Mouse (Mus musculus): ENCODE data around the gene Armcx1. TPM values are rescaled to one million over a fixed set of nuclear protein-coding genes. Genes with fewer than 3 reads are reported as not detected.

Armcx1 gene
- under 1 TPM in 1 of 2 experiments, not detected in 1; 0.24 TPM for total RNA-seq (2023)

DNA sequence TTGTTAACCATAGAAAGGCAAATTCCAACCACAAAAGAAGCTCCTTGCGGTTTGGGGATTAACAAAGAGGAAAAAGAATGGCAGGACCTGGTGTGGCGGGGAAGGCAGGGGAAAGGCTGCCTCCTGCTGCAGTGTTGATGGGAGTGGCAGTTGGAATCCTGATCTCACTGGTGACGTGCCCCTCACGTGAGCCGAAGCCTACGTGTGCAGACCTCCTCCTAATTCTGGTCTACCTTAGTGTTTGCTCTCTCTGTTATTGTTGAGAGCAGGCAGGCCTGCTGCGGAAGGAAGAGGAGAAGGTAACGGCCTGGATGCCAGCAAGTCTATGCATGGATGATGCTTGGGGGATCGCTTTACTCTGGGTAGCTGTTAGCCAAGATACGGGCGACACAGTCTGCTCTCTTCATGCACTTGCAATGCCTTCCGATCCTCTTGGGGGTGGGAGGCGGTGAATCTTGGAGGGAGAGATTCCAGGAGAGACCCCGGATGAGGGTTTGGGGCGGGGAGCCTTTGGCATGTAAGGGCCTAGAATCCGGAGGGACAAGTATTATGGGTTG lies at the start of gene Armcx1:
TSS of gene Armcx1 (plus strand) at position 212 of the 557 bp plus-strand sequence.

DNA sequence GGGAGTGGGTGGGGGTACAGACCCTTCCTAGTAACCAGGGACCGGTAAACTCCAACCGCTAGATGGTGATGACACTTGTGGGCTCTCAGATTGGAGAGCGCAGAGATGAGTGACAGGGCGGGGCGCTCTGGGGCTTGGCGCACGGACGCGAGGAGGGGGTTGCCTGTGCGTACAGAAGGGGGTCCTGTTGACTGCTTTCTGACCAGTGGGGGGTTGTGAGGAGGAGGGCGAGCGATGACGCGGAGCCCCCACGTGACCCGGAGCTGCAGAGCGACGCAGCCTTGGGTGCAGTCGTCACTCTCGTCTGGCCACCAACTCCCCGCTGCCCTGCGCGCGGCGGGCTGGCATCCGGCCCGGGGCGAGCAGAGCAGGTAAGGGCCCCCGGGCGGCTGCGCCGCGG lies 31.5 kb upstream of the Armcx1 start, which contains the start of gene Armcx4:
TSS of gene Armcx4 (plus strand) at position 253 of the 400 bp plus-strand sequence.

GRCm38 (mm10) chrX:134750764-134751592 lies 33.2 kb downstream of the Armcx1 start, which contains the start of gene Armcx6:
Armcx6 (minus strand) TSS chrX:134751417.

GRCm38 (mm10) chrX:134756434-134757292 lies 38.9 kb downstream of the Armcx1 start, which contains the start of gene Armcx3:
Armcx3 (plus strand) TSS chrX:134756595.

Other genes with a start within 250 kb of the Armcx1 start
- not detected for gene Taf7l, start 241.5 kb upstream of the Armcx1 start, total RNA-seq (2023)
- 10 to 100 TPM; 12.6 to 15.9 TPM for gene Timm8a1, start 176.1 kb upstream of the Armcx1 start, total RNA-seq (2023)
- gene Btk, start 134.4 kb upstream of the Armcx1 start, total RNA-seq (2023): 10 to 100 TPM; 68.0 to 69.6 TPM
- 100 to 1,000 TPM; 207 to 318 TPM for gene Rpl36a, start 132.3 kb upstream of the Armcx1 start, total RNA-seq (2023)
- 10 to 100 TPM; 67.3 to 69.8 TPM for gene Gla, start 116.8 kb upstream of the Armcx1 start, total RNA-seq (2023)
- gene Hnrnph2, start 116.8 kb upstream of the Armcx1 start, total RNA-seq (2023): 100 to 1,000 TPM; 110 to 120 TPM
- gene Armcx4, start 31.4 kb upstream of the Armcx1 start, total RNA-seq (2023): under 1 TPM; 0.08 to 0.15 TPM
- under 1 TPM; 0.79 to 0.85 TPM for gene Armcx6, start 33.5 kb downstream of the Armcx1 start, total RNA-seq (2023)
- gene Armcx3, start 38.6 kb downstream of the Armcx1 start, total RNA-seq (2023): 10 to 100 TPM; 15.1 to 15.4 TPM
- gene Armcx2, start 91.3 kb downstream of the Armcx1 start, total RNA-seq (2023): 1 to 10 TPM; 6.0 to 6.4 TPM
- gene Nxf2, start 246.8 kb downstream of the Armcx1 start, total RNA-seq (2023): not detected